Mouse (Mus musculus) intestine, embryonic 14.5 days (tissue): ENCODE data around the gene Mrpl39. TPM values are rescaled to one million over a fixed set of nuclear protein-coding genes. Genes with fewer than 3 reads are reported as not detected.

Experiments
- ATAC-seq: fragments of 200-750 bp; cut with Nextera tagmentation; replicated peaks from 2 replicates; pipeline ENCODE4 v1.8.0; 2017; ENCODE audit warnings: low read depth, moderate number of reproducible peaks, moderate TSS enrichment, moderate library complexity; ENCODE audit not compliant: low FRiP score, low TSS enrichment
- DNase-seq: peaks from one replicate; pipeline ENCODE4 v3.0.0-alpha.2; 2018; ENCODE audit warnings: low spot score
- H3K27ac ChIP-seq: fragments of 300-500 bp; sonication (generic); 2 replicates; pipeline ENCODE4 v1.5.1; 2014; ENCODE audit warnings: low read depth, mild to moderate bottlenecking, control low read depth
- H3K27me3 ChIP-seq: fragments of 300-500 bp; sonication (generic); replicated peaks from 2 replicates; pipeline ENCODE4 v1.6.1; 2014; ENCODE audit warnings: low read length, control low read depth; ENCODE audit not compliant: control insufficient read depth, insufficient read depth
- H3K36me3 ChIP-seq: fragments of 300-500 bp; sonication (generic); 2 replicates; pipeline ENCODE4 v1.6.1; 2014; ENCODE audit warnings: low read length, control low read depth; ENCODE audit not compliant: control insufficient read depth, insufficient read depth
- H3K4me1 ChIP-seq: fragments of 300-500 bp; sonication (generic); replicated peaks from 2 replicates; pipeline ENCODE4 v1.6.1; 2014; ENCODE audit warnings: low read length, control low read depth, mixed read lengths; ENCODE audit not compliant: control insufficient read depth, insufficient read depth
- H3K4me2 ChIP-seq: fragments of 300-500 bp; sonication (generic); 2 replicates; pipeline ENCODE4 v1.6.1; 2014; ENCODE audit warnings: low read length
- H3K4me3 ChIP-seq: fragments of 300-500 bp; sonication (generic); 2 replicates; pipeline ENCODE4 v1.5.1; 2014; ENCODE audit warnings: low read depth, low read length, control low read depth, mixed read lengths
- H3K9ac ChIP-seq: fragments of 300-500 bp; sonication (generic); 2 replicates; pipeline ENCODE4 v1.6.1; 2014; ENCODE audit warnings: mild to moderate bottlenecking, low read length
- H3K9me3 ChIP-seq: fragments of 300-500 bp; sonication (generic); 2 replicates; pipeline ENCODE4 v1.6.1; 2016; ENCODE audit warnings: low read length, control low read depth; ENCODE audit not compliant: control insufficient read depth
- WGBS: fragments of 180-500 bp; shearing (Covaris S2); extraction: QIAGEN DNeasy Blood & Tissue Kit; methylation state at CpG from one replicate; pipeline ENCODE4 v1.1.7; 2014; 5-methylcytosine and 5-hydroxymethylcytosine counted together
- polyA plus RNA-seq: library from polyadenylated mRNA; unstranded; fragments of >200 nt; fragmentation: Nextera tagmentation; extraction: Ambion mirVana; gene quantifications from 2 replicates; pipeline ENCODE4 v1.2.1, GENCODE M21; 2014

Gene Mrpl39
- polyA plus RNA-seq, 1 experiment from 2014 or later: 45.6 TPM

DNA sequence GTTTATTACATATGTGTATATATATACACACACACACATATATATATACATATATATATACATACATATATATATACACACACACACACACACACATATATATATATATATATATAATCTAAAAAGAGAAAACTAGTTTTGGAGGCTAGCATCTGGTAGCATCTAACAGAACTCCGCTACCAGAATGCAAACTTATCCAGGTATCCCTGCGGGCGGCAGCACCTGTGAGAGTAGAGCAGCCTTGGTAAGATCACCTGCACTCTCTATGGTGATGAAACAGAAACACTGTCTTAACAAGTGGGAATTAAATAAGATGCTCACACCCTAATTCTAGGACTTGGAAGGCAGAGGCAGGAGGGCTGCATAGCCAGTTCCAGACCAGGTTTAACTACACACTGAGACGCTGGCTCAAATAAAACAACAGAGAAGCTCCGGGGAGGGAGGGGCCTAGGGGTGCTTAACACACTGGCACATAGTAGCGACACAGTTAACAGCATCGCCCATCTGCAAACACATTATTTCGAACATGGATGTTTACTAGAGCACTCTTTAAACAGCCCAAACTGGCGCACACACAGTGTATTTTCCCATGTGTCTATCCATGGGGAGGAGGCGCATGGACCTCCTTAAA, 17.8 kb downstream of the Mrpl39 start:
- ATAC-seq (no peak), DNase-seq (no peak)
- WGBS: 90% methylated on average over 10 of the region's 10 CpGs
- Histone ChIP-seq H3K9ac (no peak overlapping the region), H3K4me3 (no peak overlapping the region), H3K4me2 (no peak overlapping the region), H3K27me3 (no peaks in the 10 kb centered on the region), H3K9me3 (no peaks in the 10 kb centered on the region), H3K27ac (no peak overlapping the region), H3K36me3 (peaks cover 37% of the 10 kb centered on the region), H3K4me1 (no peaks in the 10 kb centered on the region)

DNA sequence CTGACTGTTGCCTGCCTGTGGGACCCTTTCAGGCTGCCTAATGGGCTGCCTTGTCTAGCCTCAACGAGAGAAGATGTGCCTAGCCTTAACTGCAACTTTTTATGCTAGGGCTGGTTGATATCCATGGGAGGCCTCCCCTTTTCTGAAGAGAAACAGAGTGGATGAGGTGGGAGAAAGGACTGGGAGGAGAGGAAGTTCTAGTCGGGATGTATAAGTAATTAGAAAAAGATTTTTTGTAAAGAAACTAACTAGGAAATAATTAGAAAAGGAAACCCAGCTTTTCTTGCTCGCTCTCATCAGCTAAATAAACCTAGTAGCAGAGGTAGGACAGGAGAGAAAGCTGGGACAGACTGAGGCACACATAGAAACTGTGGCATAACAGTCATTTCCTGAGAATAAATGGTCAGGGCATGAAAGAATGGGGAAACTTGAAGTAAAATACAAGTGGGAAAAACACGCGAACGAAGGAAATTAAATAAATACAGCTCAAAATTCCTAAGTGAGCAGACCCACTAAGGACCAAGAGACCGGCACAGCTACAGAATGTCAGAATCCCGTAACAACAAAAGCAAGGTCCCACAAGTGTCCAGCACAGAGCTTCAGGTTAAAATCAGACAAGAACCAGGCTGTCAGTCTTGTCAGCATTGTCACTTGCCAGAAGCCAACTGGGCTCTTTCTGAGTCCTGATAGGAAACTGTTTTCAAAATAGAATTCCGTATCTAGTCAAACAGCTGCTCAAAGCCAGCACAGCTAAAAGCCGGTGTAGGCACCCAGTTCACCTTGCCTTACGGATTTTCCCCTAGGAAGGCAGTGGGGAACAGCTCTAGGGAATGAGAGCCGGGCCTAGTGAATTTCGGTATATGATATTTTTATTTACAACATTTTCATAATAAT, 18.6 kb downstream of the Mrpl39 start:
- Histone ChIP-seq H3K9ac (no peak overlapping the region), H3K27ac (no peak overlapping the region), H3K4me1 (no peaks in the 10 kb centered on the region), H3K9me3 (no peaks in the 10 kb centered on the region), H3K36me3 (peaks cover 29% of the 10 kb centered on the region), H3K4me2 (no peak overlapping the region), H3K4me3 (no peak overlapping the region), H3K27me3 (no peaks in the 10 kb centered on the region)
- ATAC-seq: no peak
- WGBS: 89% methylated on average over 13 of the region's 13 CpGs
- no peak for DNase-seq

DNA sequence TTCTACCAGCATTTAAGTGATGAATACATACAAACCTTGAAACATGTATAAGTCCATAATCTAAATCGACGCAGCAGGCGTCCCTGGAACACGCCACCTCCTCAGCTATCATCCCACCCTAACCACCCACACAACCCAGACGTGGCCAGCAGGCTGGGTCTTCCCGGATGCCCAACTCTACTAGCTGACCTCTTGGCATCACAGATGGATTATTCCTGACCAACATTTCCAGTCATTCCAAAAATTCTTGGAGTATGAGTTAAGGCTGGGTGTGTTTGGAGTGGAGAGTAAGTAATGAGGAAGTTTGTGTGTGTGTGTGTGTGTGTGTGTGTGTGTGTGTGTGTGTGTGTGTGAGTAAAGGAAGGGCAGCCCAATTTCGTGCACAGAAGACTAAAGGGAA, 19.3 kb downstream of the Mrpl39 start:
- Histone ChIP-seq H3K27me3 (no peaks in the 10 kb centered on the region), H3K4me2 (no peak overlapping the region), H3K9me3 (no peaks in the 10 kb centered on the region), H3K36me3 (peaks cover 21% of the 10 kb centered on the region), H3K9ac (no peak overlapping the region), H3K4me3 (no peak overlapping the region), H3K27ac (no peak overlapping the region), H3K4me1 (no peaks in the 10 kb centered on the region)
- ATAC-seq (no peak), DNase-seq (no peak)
- 85% methylated on average over 7 of the region's 7 CpGs for WGBS

DNA sequence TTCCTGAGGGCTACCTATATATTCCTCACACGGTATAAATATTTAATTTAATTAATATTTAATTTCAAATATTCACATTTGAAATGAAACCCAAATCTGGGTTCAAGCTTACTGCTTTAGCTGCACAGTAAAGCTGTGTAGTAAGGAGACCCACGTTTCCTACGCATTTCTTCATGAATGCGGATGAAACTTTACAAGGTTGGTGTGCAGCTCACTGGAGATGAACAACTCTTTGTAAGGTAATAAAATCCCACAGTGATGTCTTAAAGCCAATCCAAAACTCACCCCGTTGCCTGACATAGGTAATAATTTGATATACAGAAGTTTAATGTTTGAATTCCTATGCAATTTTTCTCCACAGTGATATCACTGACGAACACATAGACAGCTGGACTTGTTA, 20.6 kb downstream of the Mrpl39 start:
- Histone ChIP-seq H3K4me1 (no peaks in the 10 kb centered on the region), H3K9me3 (no peaks in the 10 kb centered on the region), H3K36me3 (peaks cover 9% of the 10 kb centered on the region), H3K4me2 (no peak overlapping the region), H3K9ac (no peak overlapping the region), H3K27ac (no peak overlapping the region), H3K27me3 (no peaks in the 10 kb centered on the region), H3K4me3 (no peak overlapping the region)
- ATAC-seq (no peak), DNase-seq (no peak)
- WGBS: 90% methylated on average over 6 of the region's 6 CpGs

DNA sequence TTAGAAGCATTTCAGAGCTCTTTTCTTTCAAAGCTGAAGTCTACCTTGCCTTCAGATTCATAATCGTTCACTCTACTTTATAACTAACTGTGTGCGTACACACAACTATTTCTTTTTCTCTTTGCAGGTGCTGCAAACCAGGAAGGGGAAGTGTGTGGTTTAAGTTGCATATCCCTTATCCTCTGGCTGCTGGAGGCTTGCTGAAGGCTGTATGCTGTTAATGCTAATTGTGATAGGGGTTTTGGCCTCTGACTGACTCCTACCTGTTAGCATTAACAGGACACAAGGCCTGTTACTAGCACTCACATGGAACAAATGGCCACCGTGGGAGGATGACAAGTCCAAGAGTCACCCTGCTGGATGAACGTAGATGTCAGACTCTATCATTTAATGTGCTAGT, 21.6 kb downstream of the Mrpl39 start:
- WGBS: 90% methylated on average over 4 of the region's 4 CpGs
- H3K4me3 ChIP-seq: no peak overlapping the region
- H3K27ac ChIP-seq: no peak overlapping the region
- H3K4me1 ChIP-seq: no peaks in the 10 kb centered on the region
- H3K27me3 ChIP-seq: no peaks in the 10 kb centered on the region
- H3K9me3 ChIP-seq: no peaks in the 10 kb centered on the region
- DNase-seq (no peak), ATAC-seq (no peak)
- H3K9ac ChIP-seq: no peak overlapping the region
- no peak overlapping the region for H3K4me2 ChIP-seq
- H3K36me3 ChIP-seq: peaks cover 8% of the 10 kb centered on the region

DNA sequence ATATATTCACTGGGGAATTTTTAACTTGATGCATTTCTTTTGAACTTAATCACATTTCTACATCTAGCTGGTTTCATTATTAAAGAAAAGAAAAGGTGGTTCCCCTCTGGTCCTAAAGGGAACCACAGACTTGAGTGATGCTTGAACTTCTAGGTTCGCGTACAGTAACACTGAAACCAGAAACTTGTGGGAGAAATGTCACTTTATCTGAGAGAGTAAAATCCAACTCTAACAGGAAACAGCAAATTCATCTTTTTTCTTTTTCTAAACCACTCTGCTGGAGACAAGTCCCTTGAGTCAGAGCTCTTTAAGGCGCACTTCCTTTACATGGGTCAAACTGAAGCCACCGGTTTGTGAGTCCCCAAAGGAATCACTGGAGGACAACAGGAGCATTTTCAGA, 22.4 kb downstream of the Mrpl39 start:
- WGBS: 85% methylated on average over 4 of the region's 4 CpGs
- no peak for ATAC-seq

DNA sequence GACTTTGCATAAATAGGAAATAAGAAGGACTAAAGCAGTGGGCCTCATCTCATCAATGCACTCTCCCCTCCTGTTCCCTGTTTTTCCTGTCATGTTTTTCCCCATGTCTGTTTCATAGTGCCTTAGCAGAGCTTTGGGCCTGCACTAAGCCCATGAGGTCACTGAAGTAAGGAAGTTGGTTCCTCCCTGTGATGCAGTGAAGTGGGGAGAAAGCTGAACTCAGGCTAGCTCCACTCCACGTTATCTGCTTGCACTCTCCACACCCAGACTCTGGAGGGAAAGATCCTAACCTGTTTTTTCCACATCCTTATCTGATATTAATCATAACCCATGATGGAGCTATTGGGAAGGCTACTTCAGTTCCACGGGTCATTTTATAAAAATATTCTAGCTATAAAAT, 26.9 kb downstream of the Mrpl39 start:
- Histone ChIP-seq H3K27ac (no peak overlapping the region), H3K36me3 (no peaks in the 10 kb centered on the region), H3K27me3 (peaks cover 11% of the 10 kb centered on the region; the same call in 1 of the 2 replicates), H3K9me3 (no peaks in the 10 kb centered on the region), H3K9ac (no peak overlapping the region), H3K4me2 (no peak overlapping the region), H3K4me3 (no peak overlapping the region), H3K4me1 (no peaks in the 10 kb centered on the region)
- DNase-seq: no peak
- WGBS: 82% methylated on average over 2 of the region's 2 CpGs
- no peak for ATAC-seq

More for the DNA sequence above, 22.4 kb downstream of the Mrpl39 start:
- Histone ChIP-seq H3K27me3 (no peaks in the 10 kb centered on the region), H3K4me2 (no peak overlapping the region), H3K27ac (no peak overlapping the region), H3K36me3 (peaks cover 3% of the 10 kb centered on the region; the same call in 1 of the 2 replicates), H3K9me3 (no peaks in the 10 kb centered on the region), H3K4me3 (no peak overlapping the region), H3K9ac (no peak overlapping the region), H3K4me1 (no peaks in the 10 kb centered on the region)
- DNase-seq: no peak

DNA sequence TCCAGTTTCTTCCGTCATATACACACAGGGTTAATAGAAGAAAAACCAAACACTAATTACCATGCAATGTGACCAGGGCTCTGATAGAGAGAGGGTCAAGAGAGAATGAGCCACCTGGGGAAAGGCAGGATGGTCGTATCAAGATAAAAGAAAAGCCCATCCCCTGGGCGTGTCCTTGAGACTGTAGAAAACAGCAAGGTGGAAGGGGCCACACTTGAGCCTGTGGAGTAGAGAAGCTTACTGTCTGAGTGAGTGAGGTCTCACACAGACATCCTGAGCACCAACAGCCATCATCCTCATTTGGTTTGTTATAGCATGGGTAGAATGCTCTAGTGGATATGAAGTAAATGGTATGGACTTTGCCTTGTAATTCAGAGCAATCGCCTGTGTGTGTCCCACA, 27.7 kb downstream of the Mrpl39 start:
- 62% methylated on average over 4 of the region's 4 CpGs for WGBS
- no peak overlapping the region for H3K9ac ChIP-seq
- no peak for ATAC-seq

More for the DNA sequence above, 27.7 kb downstream of the Mrpl39 start:
- H3K27ac ChIP-seq: no peak overlapping the region
- no peaks in the 10 kb centered on the region for H3K9me3 ChIP-seq
- H3K4me1 ChIP-seq: no peaks in the 10 kb centered on the region
- H3K4me3 ChIP-seq: no peak overlapping the region
- no peaks in the 10 kb centered on the region for H3K36me3 ChIP-seq
- DNase-seq: no peak
- H3K4me2 ChIP-seq: no peak overlapping the region
- H3K27me3 ChIP-seq: peaks cover 15% of the 10 kb centered on the region; the same call in 1 of the 2 replicates
